Mouse (Mus musculus): ENCODE measurements at regions not wholly inside any gene's neighbourhood (a gene's known extent, or its start where the extent isn't known, plus 50 kb on each side); places are given as distances from the start of the nearest gene placed in this dataset.

- DNase-seq = peak; percentile 59
Measured at GRCm38 (mm10) chr16:49278478-49278877, 221.2 kb downstream of the Myh15 start.

- DNase-seq = no peak
Measured at GRCm38 (mm10) chr16:49288096-49288714, 230.9 kb downstream of the Myh15 start.

GRCm38 (mm10) chr16:49289200-49290079 is 232.2 kb downstream of the Myh15 start:
- DNase-seq = peak; percentile 53

- DNase-seq = no peak
Measured at GRCm38 (mm10) chr16:49303612-49304307, 246.5 kb downstream of the Myh15 start.

GRCm38 (mm10) chr16:49304354-49304753 is 247.1 kb downstream of the Myh15 start:
- DNase-seq = no peak

GRCm38 (mm10) chr16:49317061-49317460 is 259.8 kb downstream of the Myh15 start:
- DNase-seq = no peak

- no peak for DNase-seq
Measured at GRCm38 (mm10) chr16:49319047-49319678, 261.9 kb downstream of the Myh15 start.

GRCm38 (mm10) chr16:49319774-49320173 is 262.5 kb downstream of the Myh15 start:
- no peak for DNase-seq

- no peak for DNase-seq
Measured at GRCm38 (mm10) chr16:49321951-49322350, 264.7 kb downstream of the Myh15 start.

GRCm38 (mm10) chr16:49330725-49331386 is 273.6 kb downstream of the Myh15 start:
- DNase-seq = no peak

- peak; percentile 15 for DNase-seq
Measured at GRCm38 (mm10) chr16:49332107-49332722, 274.9 kb downstream of the Myh15 start.

- no peak for DNase-seq
Measured at GRCm38 (mm10) chr16:49335916-49336315, 278.6 kb downstream of the Myh15 start.

GRCm38 (mm10) chr16:49337948-49338347 is 280.7 kb downstream of the Myh15 start:
- DNase-seq = no peak

GRCm38 (mm10) chr16:49358404-49358803 is 301.1 kb downstream of the Myh15 start:
- DNase-seq = no peak

GRCm38 (mm10) chr16:49361731-49362130 is 304.4 kb downstream of the Myh15 start:
- no peak for DNase-seq

GRCm38 (mm10) chr16:49369450-49369849 is 312.2 kb downstream of the Myh15 start:
- DNase-seq = no peak

- DNase-seq = no peak
Measured at GRCm38 (mm10) chr16:49375108-49375507, 317.8 kb downstream of the Myh15 start.

GRCm38 (mm10) chr16:49378917-49379473 is 320.0 kb upstream of the Ift57 start:
- no peak for DNase-seq

GRCm38 (mm10) chr16:49388135-49388534 is 310.9 kb upstream of the Ift57 start:
- no peak for DNase-seq

- no peak for DNase-seq
Measured at GRCm38 (mm10) chr16:49407956-49408795, 290.9 kb upstream of the Ift57 start.
